Mouse (Mus musculus) CH12.LX (cell line): ENCODE data around the gene Sec14l1. TPM values are rescaled to one million over a fixed set of nuclear protein-coding genes. Genes with fewer than 3 reads are reported as not detected.
A peak's percentile ranks its signal among the peaks of the same experiment; 100 is the strongest.
"Not testable (repeated sequence)": the region's sequence is repeated elsewhere in the genome, so short reads cannot be mapped to it uniquely, and the experiment has no call there.

ENCODE experiments used
- DNase-seq: peaks from one replicate; pipeline ENCODE4 v3.0.0-alpha.2; 2013; ENCODE audit errors: extremely low read depth
- H3K27ac ChIP-seq: 2 replicates; pipeline ENCODE4 v1.5.1; 2012; ENCODE audit warnings: low read depth, mild to moderate bottlenecking, control low read depth, moderate library complexity; ENCODE audit not compliant: insufficient read depth
- H3K27me3 ChIP-seq: replicated peaks from 2 replicates; pipeline ENCODE3; 2012; ENCODE audit warnings: inconsistent platforms
- H3K36me3 ChIP-seq, 2 experiments: replicated peaks in 1 of 2; 2 replicates each; pipeline versions ENCODE3 to v1.6.1; 2012; ENCODE audit warnings: inconsistent platforms in 1 of 2, low read length in 1 of 2, mild to moderate bottlenecking in 1 of 2, mixed read lengths in 1 of 2, moderate library complexity in 1 of 2; ENCODE audit not compliant: control insufficient read depth in 1 of 2, insufficient read depth in 1 of 2
- H3K4me1 ChIP-seq, 2 experiments: 2 replicates each; pipeline ENCODE4 v1.6.1; 2012; ENCODE audit warnings: inconsistent platforms in 1 of 2, moderate library complexity in 1 of 2; ENCODE audit not compliant: insufficient read depth in 2 of 2, control insufficient read depth in 1 of 2
- H3K4me2 ChIP-seq: 2 replicates; pipeline ENCODE4 v1.6.1; 2012; ENCODE audit warnings: low read depth, mild to moderate bottlenecking, control low read depth; ENCODE audit not compliant: poor library complexity, insufficient read depth, severe bottlenecking
- H3K4me3 ChIP-seq, 3 experiments: fragments of 150-350 bp in 1 of 3; sonication (generic) in 1 of 3; replicated peaks in 1 of 3; 2 replicates each; pipeline versions ENCODE3 to v1.5.1; 2011 to 2012; ENCODE audit warnings: low read depth in 2 of 3, low read length in 2 of 3, mild to moderate bottlenecking in 2 of 3, moderate library complexity in 2 of 3, control low read depth in 1 of 3, improper control_type of control experiment in 1 of 3, inconsistent platforms in 1 of 3, mixed read lengths in 1 of 3; ENCODE audit not compliant: poor library complexity in 1 of 3
- H3K79me2 ChIP-seq: replicated peaks from 2 replicates; pipeline ENCODE4 v1.6.1; 2012; ENCODE audit warnings: mild to moderate bottlenecking, moderate library complexity; ENCODE audit not compliant: control insufficient read depth, poor library complexity, insufficient read depth, severe bottlenecking; ENCODE audit errors: extremely low read depth
- H3K9ac ChIP-seq: 2 replicates; pipeline ENCODE4 v1.6.1; 2012; ENCODE audit warnings: low read depth, mild to moderate bottlenecking, control low read depth, moderate library complexity; ENCODE audit not compliant: insufficient read depth
- H3K9me3 ChIP-seq: replicated peaks from 2 replicates; pipeline ENCODE3; 2012; ENCODE audit warnings: low read length, inconsistent platforms, mixed read lengths
- E2F4 ChIP-seq: IDR thresholded peaks from 2 replicates; pipeline ENCODE4 v1.6.1; 2011; ENCODE audit warnings: low read depth, low read length, improper control_type of control experiment; ENCODE audit not compliant: insufficient replicate concordance
- MEF2A ChIP-seq: IDR thresholded peaks from 2 replicates; pipeline ENCODE4 v1.6.1; 2014; ENCODE audit warnings: low read depth, mild to moderate bottlenecking, inconsistent platforms, low read length, improper control_type of control experiment, borderline replicate concordance
- POLR2A ChIP-seq: IDR thresholded peaks from 2 replicates; pipeline ENCODE4 v1.6.1; 2011; ENCODE audit warnings: low read depth, mild to moderate bottlenecking, improper control_type of control experiment, low read length
- POLR2AphosphoS2 ChIP-seq: IDR thresholded peaks from 2 replicates; pipeline ENCODE4 v1.6.1; 2011; ENCODE audit warnings: low read depth, low read length, improper control_type of control experiment
- ZMIZ1 ChIP-seq: IDR thresholded peaks from 2 replicates; pipeline ENCODE4 v1.6.1; 2012; ENCODE audit warnings: low read depth, mild to moderate bottlenecking, inconsistent platforms, low read length, improper control_type of control experiment
- dilution Hi-C: fragments of 300-500 bp; cut with MboI; formaldehyde crosslinking; loops from 2 replicates; pipeline ENCODE4 v1.14.3; 2020; ENCODE audit warnings: low sequenced_read_pairs; ENCODE audit not compliant: extremely low pct_unique_long_range_greater_than_20kb, extremely low pct_ligation_motif_present
- in situ Hi-C: fragments of 300-500 bp; cut with MboI; formaldehyde crosslinking; loops from 3 replicates; pipeline ENCODE4 v1.14.3; 2019; ENCODE audit warnings: low sequenced_read_pairs, low pct_ligation_motif_present, low pct_unique_long_range_greater_than_20kb, mixed read lengths
- polyA plus RNA-seq: library from polyadenylated mRNA; unstranded; fragments of >175 nt; gene quantifications from 2 replicates; pipeline ENCODE4 v1.2.1, GENCODE M21; 2012; ENCODE audit warnings: low read depth; ENCODE audit not compliant: insufficient read length
- total RNA-seq, 2 experiments: library from RNA; depleted of rRNA; stranded (reverse); fragments of 300-350 nt in 1 of 2; fragments of >200 nt in 1 of 2; gene quantifications; 2 replicates each; pipeline ENCODE4 v1.2.3; 2012 to 2014

Gene Sec14l1
- total and polyA plus RNA-seq, 3 experiments = 18.5 to 28.2 (median 21.5) TPM

- TF ChIP-seq MEF2A (0 out of 2 replicates have a peak, but pooled peaks have one; percentile 47), POLR2A (no peak; the same call in 1 of the 2 replicates)
- TF ChIP-seq, all 38 proteins: peak for 17
Measured at GRCm38 (mm10) chr11:117081165-117082064, 33.6 kb upstream of the Sec14l1 start (continued).

GRCm38 (mm10) chr11:117082353-117082934 is 32.5 kb upstream of the Sec14l1 start:
- no peak overlapping the region for H3K9ac ChIP-seq
- H3K27ac ChIP-seq = no peak overlapping the region
- H3K36me3 ChIP-seq = peaks cover 58 to 83% of the 10 kb centered on the region in 2 experiments
- dilution Hi-C loops = no loop called here
- peaks cover 18% of the 10 kb centered on the region for H3K79me2 ChIP-seq
- no peak overlapping the region for H3K4me3 ChIP-seq
- in situ Hi-C loops = loop anchor here (5.0 kb wide), 1 partner anchor 35 kb away; the partner anchor contains the start of gene Sec14l1
- no peak for DNase-seq
- peak; percentile 5; the same call in 1 of the 2 replicates for TF ChIP-seq POLR2A
- TF ChIP-seq POLR2AphosphoS2 = no peak
- H3K27me3 ChIP-seq = no peaks in the 10 kb centered on the region
- H3K4me1 ChIP-seq = peaks cover 11 to 46% of the 10 kb centered on the region in 2 experiments
- H3K4me2 ChIP-seq = no peak overlapping the region
- H3K9me3 ChIP-seq = no peaks in the 10 kb centered on the region

- Histone ChIP-seq H3K36me3 (peaks cover 51 to 75% of the 10 kb centered on the region in 2 experiments), H3K27ac (no peak overlapping the region), H3K4me1 (peaks cover 8 to 46% of the 10 kb centered on the region in 2 experiments), H3K27me3 (no peaks in the 10 kb centered on the region), H3K9ac (no peak overlapping the region), H3K4me2 (no peak overlapping the region), H3K4me3 (no peak overlapping the region), H3K79me2 (peaks cover 10% of the 10 kb centered on the region), H3K9me3 (no peaks in the 10 kb centered on the region)
- no peak for TF ChIP-seq ZMIZ1
- TF ChIP-seq E2F4 = no peak
- peak; percentile 0; the same call in 1 of the 2 replicates for TF ChIP-seq POLR2A
- no peak for DNase-seq
- in situ Hi-C loops = loop anchor here (5.0 kb wide), 1 partner anchor 34 kb away; the partner anchor contains the start of gene Sec14l1
- dilution Hi-C loops = no loop called here
Measured at GRCm38 (mm10) chr11:117083052-117083881, 31.7 kb upstream of the Sec14l1 start.

GRCm38 (mm10) chr11:117083882-117084260 is 31.1 kb upstream of the Sec14l1 start:
- H3K9me3 ChIP-seq, H3K9ac ChIP-seq, H3K4me2 ChIP-seq, H3K27me3 ChIP-seq, H3K79me2 ChIP-seq, H3K27ac ChIP-seq, DNase-seq, H3K4me3 ChIP-seq, dilution Hi-C loops: not testable (repeated sequence)
- Histone ChIP-seq H3K4me1 (peaks cover 7 to 41% of the 10 kb centered on the region in 2 experiments; a peak in 3 of 4 replicates), H3K36me3 (peaks cover 45 to 69% of the 10 kb centered on the region in 2 experiments)
- in situ Hi-C loops = loop anchor here (5.0 kb wide), 1 partner anchor 33 kb away; the partner anchor contains the start of gene Sec14l1
